Mouse (Mus musculus) ES-E14 (cell line): Measurements from ENCODE around the gene F8.

Experiments used
- CHD2 ChIP-seq: IDR thresholded peaks from 2 replicates; pipeline ENCODE4 v1.6.1; 2014; ENCODE audit warnings: mild to moderate bottlenecking, low read depth, low read length, inconsistent platforms
- HCFC1 ChIP-seq: IDR thresholded peaks from 2 replicates; pipeline ENCODE4 v1.6.1; 2012; ENCODE audit warnings: low read length, inconsistent platforms, borderline replicate concordance; ENCODE audit not compliant: insufficient read depth
- MAFK ChIP-seq: IDR thresholded peaks from 2 replicates; pipeline ENCODE4 v1.6.1; 2014; ENCODE audit warnings: mild to moderate bottlenecking, low read depth, low read length, inconsistent platforms; ENCODE audit not compliant: insufficient read depth
- ZC3H11A ChIP-seq: IDR thresholded peaks from 2 replicates; pipeline ENCODE4 v1.6.1; 2012; ENCODE audit warnings: low read depth, mild to moderate bottlenecking, inconsistent platforms, low read length, borderline replicate concordance
- ZNF384 ChIP-seq: IDR thresholded peaks from 2 replicates; pipeline ENCODE4 v1.6.1; 2012; ENCODE audit warnings: low read depth, low read length, inconsistent platforms

DNA sequence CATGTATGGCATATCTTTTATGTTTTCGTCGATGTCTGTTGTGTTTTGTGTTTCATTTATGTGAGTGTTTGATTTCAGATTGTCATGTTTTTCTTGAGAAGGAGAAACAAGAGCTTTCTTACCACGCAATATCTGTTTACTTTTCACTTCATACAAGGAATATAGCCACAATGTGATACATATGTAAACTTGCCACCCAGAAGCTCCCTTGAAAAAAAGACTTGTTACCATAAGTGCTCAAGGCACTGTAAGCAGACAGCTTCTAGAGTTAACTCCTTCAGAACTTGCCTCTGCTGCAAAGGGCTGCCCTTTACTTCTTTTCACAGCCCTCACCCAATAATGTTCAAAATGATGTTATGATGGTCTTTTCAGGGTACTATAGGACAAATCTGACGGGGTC lies 234.0 kb downstream of the F8 start:
- no peak for TF ChIP-seq HCFC1
- TF ChIP-seq ZNF384: no peak
- TF ChIP-seq ZC3H11A: no peak
- no peak for TF ChIP-seq CHD2
- no peak for TF ChIP-seq MAFK
